Mouse (Mus musculus) thymus, adult 2 months (tissue): ENCODE results near the gene Zfp609.

Experiments used
- CTCF ChIP-seq: fragments of 200-500 bp; IDR thresholded peaks from 2 replicates; pipeline ENCODE4 v1.5.1; 2012; ENCODE audit warnings: mild to moderate bottlenecking, control low read depth, low read length, moderate library complexity, borderline replicate concordance; ENCODE audit not compliant: control insufficient read depth, poor library complexity, insufficient read depth; ENCODE audit errors: extremely low read depth
- POLR2A ChIP-seq: fragments of 200-500 bp; IDR thresholded peaks from 2 replicates; pipeline ENCODE4 v1.6.1; 2012; ENCODE audit warnings: mild to moderate bottlenecking, low read length, control low read depth, moderate library complexity; ENCODE audit not compliant: control insufficient read depth, poor library complexity, insufficient read depth; ENCODE audit errors: extremely low read depth

- no peak for TF ChIP-seq CTCF
- TF ChIP-seq POLR2A: no peak
Observed at GRCm38 (mm10) chr9:65672996-65673395, 154.4 kb downstream of the Zfp609 start.
